In genomic region chr2:136670539-136671271, GRCm38 (mm10) we compare ENCODE assay signal across 9 mouse cellular contexts. TPM values are rescaled to one million over a fixed set of nuclear protein-coding genes. Genes with fewer than 3 reads are reported as not detected.
DNase-seq lines count a peak whose midpoint lies in the region; ATAC-seq and TF ChIP-seq lines count a peak whose summit lies in the region.
"Had no signal": no experiment of that assay in that cellular context is flagged by ENCODE, and none has a peak within 500 bp of the region (broad histone marks: within the 10 kb centered on the region; RNA-seq: fewer than 3 reads in every experiment).

No protein-coding gene starts in this region.

- H3K4me1 ChIP-seq in embryonic facial prominence, embryonic 10.5 days: peaks cover 7% of the 10 kb centered on the region; the same call in 1 of the 2 replicates
- H3K4me1 ChIP-seq in olfactory bulb, adult 2 months (ENCODE audit: control insufficient read depth, insufficient read depth, low read length): no peaks in the 10 kb centered on the region

- H3K36me3 ChIP-seq in embryonic facial prominence, embryonic 10.5 days (replicated peaks): no peaks in the 10 kb centered on the region

- peak; percentile 59 to 67 for DNase-seq in left cerebral cortex, adult 18-20 months (ENCODE audit: low spot score in 2 of 2)
- no peak for DNase-seq in left cerebral cortex, adult 11 months (ENCODE audit: low spot score)
- DNase-seq in embryonic facial prominence, embryonic 10.5 days (ENCODE audit: low spot score): peak; percentile 19
- DNase-seq in layer of hippocampus, postnatal 10 days (ENCODE audit: low spot score in 2 of 2): peak; percentile 48 to 58
- DNase-seq in kidney, postnatal 36 days: no peak
- DNase-seq in spleen, adult 18-20 months: no peak
- DNase-seq: lung, embryonic 14.5 days had no signal

- H3K27me3 ChIP-seq in embryonic facial prominence, embryonic 10.5 days (replicated peaks; ENCODE audit: low read depth, poor library complexity, severe bottlenecking): no peaks in the 10 kb centered on the region

- no peak overlapping the region for H3K4me3 ChIP-seq in embryonic facial prominence, embryonic 10.5 days
- no peak overlapping the region for H3K4me3 ChIP-seq in olfactory bulb, adult 2 months (ENCODE audit: insufficient read depth, low read depth, low read length)

- TF ChIP-seq CTCF in olfactory bulb, adult 2 months (IDR thresholded peaks at IDR 0.05; ENCODE audit: insufficient read depth, low read depth, low read length): no peak

- no peak for ATAC-seq in monocyte, adult 5-6 weeks (replicated peaks; ENCODE audit: insufficient number of reproducible peaks, low FRiP score, low TSS enrichment, poor library complexity, severe bottlenecking)

- H3K9me3 ChIP-seq in embryonic facial prominence, embryonic 10.5 days: no peaks in the 10 kb centered on the region

- 47% methylated on average over 9 of the region's 9 CpGs for WGBS in embryonic facial prominence, embryonic 10.5 days
- WGBS in olfactory bulb, adult 2 months: 20% methylated on average over 9 of the region's 9 CpGs

- H3K27ac ChIP-seq in embryonic facial prominence, embryonic 10.5 days (replicated peaks): no peak overlapping the region
- peak overlapping the region; percentile 91 for H3K27ac ChIP-seq in olfactory bulb, adult 2 months (ENCODE audit: insufficient read depth, low read depth, low read length)

- TF ChIP-seq POLR2A in olfactory bulb, adult 2 months (IDR thresholded peaks at IDR 0.05; ENCODE audit: insufficient read depth, low read depth, low read length): no peak

RNA-seq across cellular contexts. Expression of gene Snap25, which starts 42.5 kb away (rescaled TPM):
- 1,000 to 10,000 TPM; 3,274 to 3,529 TPM for total RNA-seq in left cerebral cortex, adult 18-20 months (2021)
- 12.5 and 14.7 TPM in 2 replicates for polyA plus RNA-seq in embryonic facial prominence, embryonic 10.5 days (2016; fragmentation: Nextera tagmentation; extraction: Ambion mirVana)
- 1,000 to 10,000 TPM; 1,087 to 1,219 TPM for total RNA-seq in layer of hippocampus, postnatal 10 days (2021)
- 956 and 1,571 TPM in 2 replicates for polyA plus RNA-seq in olfactory bulb, adult 2 months (2012; ENCODE audit: insufficient read depth, insufficient read length, low replicate concordance, missing spikeins)
- total RNA-seq in monocyte, adult 5-6 weeks (2017): not detected in 3 replicates

Comparison
In these comparisons a context has a peak if more than half of its experiments do, and no peak if none do; other contexts are left out.
1. DNase-seq: peak in left cerebral cortex, adult 18-20 months (2 of 2), embryonic facial prominence, embryonic 10.5 days (single experiment) and layer of hippocampus, postnatal 10 days (2 of 2); none in left cerebral cortex, adult 11 months (single experiment), kidney, postnatal 36 days (0 of 2) and spleen, adult 18-20 months (0 of 2).
2. RNA of gene Snap25, which starts 42.5 kb away (total RNA-seq): 3,274 to 3,529 TPM in left cerebral cortex, adult 18-20 months and 1,087 to 1,219 TPM in layer of hippocampus, postnatal 10 days; not detected in monocyte, adult 5-6 weeks; every median in the first group is over 1,000 times any median in the second.